Mouse (Mus musculus) testis, postnatal 10 days (tissue): ENCODE measurements at regions not wholly inside any gene's neighbourhood (a gene's known extent, or its start where the extent isn't known, plus 50 kb on each side); places are given as distances from the start of the nearest gene placed in this dataset.

ENCODE experiments used
- DNase-seq: peaks from one replicate; pipeline ENCODE4 v3.0.0; 2021; ENCODE audit warnings: low spot score

DNA sequence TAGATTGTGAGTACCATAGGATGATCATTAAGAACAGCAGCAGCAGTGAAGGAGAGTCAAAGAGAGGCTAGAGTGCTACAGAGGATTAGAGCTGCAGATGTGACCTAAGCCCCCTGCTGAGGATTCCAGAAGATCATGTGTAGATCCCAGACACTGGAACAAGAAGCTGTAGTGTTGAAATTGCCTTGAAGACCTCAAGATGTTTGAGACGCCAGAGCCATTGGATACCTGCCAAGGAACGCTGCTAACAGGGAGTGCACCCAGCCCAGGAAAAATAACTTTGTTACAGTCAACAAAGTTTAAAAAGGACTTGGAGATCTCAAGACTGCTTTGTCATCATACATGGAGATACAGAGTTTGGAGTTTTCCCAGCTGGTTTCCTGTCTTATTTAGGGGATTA, 955.0 kb upstream of the Pcdh10 start:
- DNase-seq, result peak; percentile 49

- DNase-seq, result no peak
Observed at GRCm38 (mm10) chr3:44468078-44468477, 910.1 kb upstream of the Pcdh10 start.
